Mouse (Mus musculus) liver, embryonic 14 days (tissue): Measurements from ENCODE around the gene Rnf39. TPM values are rescaled to one million over a fixed set of nuclear protein-coding genes. Genes with fewer than 3 reads are reported as not detected.

Source experiments
- polyA plus RNA-seq: library from polyadenylated mRNA; depleted of rRNA; stranded (reverse); fragments of >200 nt; gene quantifications from 2 replicates; pipeline ENCODE4 v1.2.3, GENCODE M21; 2012; rRNA removed

Gene Rnf39
- polyA plus RNA-seq = 0.02 TPM in 1 of 2 replicates, not detected in the other

GRCm38 (mm10) chr17:36942791-36943471 lies at the start of gene Rnf39:
Gene Rnf39 (plus strand): TSS chr17:36942918.

GRCm38 (mm10) chr17:36897552-36898205 lies 45.0 kb upstream of the Rnf39 start, which contains the start of gene Trim31:
Gene Trim31 (plus strand): TSS chr17:36898118.

GRCm38 (mm10) chr17:36950981-36951947 lies 8.5 kb downstream of the Rnf39 start, which contains the start of gene Ppp1r11:
Gene Ppp1r11 (minus strand): TSS chr17:36951741.

GRCm38 (mm10) chr17:36957999-36958743 lies 15.5 kb downstream of the Rnf39 start, which contains the start of the genes Znrd1 and Znrd1as:
Gene Znrd1 (minus strand): TSS chr17:36958559.
Gene Znrd1as (plus strand): TSS chr17:36958592.

GRCm38 (mm10) chr17:36981221-36981813 lies 38.6 kb downstream of the Rnf39 start, which contains the start of gene 2410137M14Rik:
Gene 2410137M14Rik (minus strand): TSS chr17:36981237.

GRCm38 (mm10) chr17:36989437-36989836 lies 46.7 kb downstream of the Rnf39 start, which contains the start of gene H2-M5:
Gene H2-M5 (minus strand): TSS chr17:36989537.

Other genes starting within 250 kb of the Rnf39 start
- gene H2-M10.5, start 170.0 kb upstream of the Rnf39 start, polyA plus RNA-seq = not detected in 2 replicates
- gene H2-M10.6, start 130.7 kb upstream of the Rnf39 start, polyA plus RNA-seq = not detected in 2 replicates
- gene Trim26, start 105.8 kb upstream of the Rnf39 start, polyA plus RNA-seq = 7.7 and 9.3 TPM in 2 replicates
- 0.24 and 0.33 TPM in 2 replicates for gene Trim15, start 75.7 kb upstream of the Rnf39 start, polyA plus RNA-seq
- gene Trim10, start 73.3 kb upstream of the Rnf39 start, polyA plus RNA-seq = 96.7 and 131 TPM in 2 replicates
- gene Trim40, start 52.8 kb upstream of the Rnf39 start, polyA plus RNA-seq = not detected in 2 replicates
- gene Trim31, start 44.8 kb upstream of the Rnf39 start, polyA plus RNA-seq = not detected in 2 replicates
- gene Ppp1r11, start 8.8 kb downstream of the Rnf39 start, polyA plus RNA-seq = 31.5 and 32.1 TPM in 2 replicates
- gene Znrd1, start 15.6 kb downstream of the Rnf39 start, polyA plus RNA-seq = 16.6 and 18.1 TPM in 2 replicates
- gene Znrd1as, start 15.7 kb downstream of the Rnf39 start, polyA plus RNA-seq = 3.4 and 3.5 TPM in 2 replicates
- not detected in 2 replicates for gene 2410137M14Rik, start 38.3 kb downstream of the Rnf39 start, polyA plus RNA-seq
- gene H2-M5, start 46.6 kb downstream of the Rnf39 start, polyA plus RNA-seq = 0.09 and 0.10 TPM in 2 replicates
- gene Zfp57, start 58.2 kb downstream of the Rnf39 start, polyA plus RNA-seq = 4.1 and 4.7 TPM in 2 replicates
- not detected in 2 replicates for gene Mog, start 80.5 kb downstream of the Rnf39 start, polyA plus RNA-seq
- 2.0 TPM in 2 replicates for gene Gabbr1, start 103.0 kb downstream of the Rnf39 start, polyA plus RNA-seq
- gene Olfr90, start 145.6 kb downstream of the Rnf39 start, polyA plus RNA-seq = not detected in 2 replicates
- gene Olfr91, start 155.4 kb downstream of the Rnf39 start, polyA plus RNA-seq = not detected in 2 replicates
- not detected in 2 replicates for gene Olfr92, start 177.2 kb downstream of the Rnf39 start, polyA plus RNA-seq
- gene Olfr93, start 218.6 kb downstream of the Rnf39 start, polyA plus RNA-seq = not detected in 2 replicates